Mouse (Mus musculus) hindbrain, embryonic 15.5 days (tissue): ENCODE data around the gene Pomgnt2. TPM values are rescaled to one million over a fixed set of nuclear protein-coding genes. Genes with fewer than 3 reads are reported as not detected.
A peak's percentile ranks its signal among the peaks of the same experiment; 100 is the strongest.
"Not testable (repeated sequence)": the region's sequence is repeated elsewhere in the genome, so short reads cannot be mapped to it uniquely, and the experiment has no call there.

Source experiments
- ATAC-seq: fragments of 200-750 bp; cut with Nextera tagmentation; 2 replicates; pipeline ENCODE4 v1.8.0; 2017; ENCODE audit warnings: low read depth, moderate number of reproducible peaks, moderate TSS enrichment; ENCODE audit not compliant: low FRiP score
- H3K27ac ChIP-seq: fragments of 300-500 bp; sonication (generic); replicated peaks from 2 replicates; pipeline ENCODE4 v1.5.1; 2015; ENCODE audit warnings: mild to moderate bottlenecking, inconsistent platforms
- H3K27me3 ChIP-seq: fragments of 300-500 bp; sonication (generic); 2 replicates; pipeline ENCODE4 v1.6.1; 2015; ENCODE audit warnings: control low read depth, inconsistent platforms
- H3K36me3 ChIP-seq: fragments of 300-500 bp; sonication (generic); 2 replicates; pipeline ENCODE4 v1.6.1; 2015; ENCODE audit warnings: control low read depth, inconsistent platforms
- H3K4me1 ChIP-seq: fragments of 300-500 bp; sonication (generic); replicated peaks from 2 replicates; pipeline ENCODE4 v1.6.1; 2015; ENCODE audit warnings: control low read depth, inconsistent platforms
- H3K4me2 ChIP-seq: fragments of 300-500 bp; sonication (generic); 2 replicates; pipeline ENCODE4 v1.6.1; 2015; ENCODE audit warnings: moderate library complexity, mild to moderate bottlenecking, inconsistent platforms
- H3K4me3 ChIP-seq: fragments of 300-500 bp; sonication (generic); 2 replicates; pipeline ENCODE4 v1.5.1; 2015; ENCODE audit warnings: mild to moderate bottlenecking, inconsistent platforms
- H3K9ac ChIP-seq: fragments of 300-500 bp; sonication (generic); 2 replicates; pipeline ENCODE4 v1.6.1; 2015; ENCODE audit warnings: inconsistent platforms
- H3K9me3 ChIP-seq: fragments of 300-500 bp; sonication (generic); 2 replicates; pipeline ENCODE4 v1.6.1; 2016; ENCODE audit warnings: control low read depth, inconsistent platforms
- WGBS: fragments of 180-500 bp; shearing (Covaris S2); methylation state at CpG from one replicate; pipeline ENCODE4 v1.1.7; 2015; 5-methylcytosine and 5-hydroxymethylcytosine counted together
- polyA plus RNA-seq: library from polyadenylated mRNA; unstranded; fragments of >200 nt; fragmentation: Nextera tagmentation; extraction: Ambion mirVana; gene quantifications from 2 replicates; pipeline ENCODE4 v1.2.1, GENCODE M21; 2015

Gene Pomgnt2
- polyA plus RNA-seq, 1 experiment from 2014 or later: 36.1 TPM

- Histone ChIP-seq H3K9me3 (no peaks in the 10 kb centered on the region), H3K4me3 (no peak overlapping the region), H3K36me3 (no peaks in the 10 kb centered on the region), H3K9ac (no peak overlapping the region), H3K27ac (no peak overlapping the region), H3K27me3 (no peaks in the 10 kb centered on the region), H3K4me2 (no peak overlapping the region), H3K4me1 (peaks cover 25% of the 10 kb centered on the region)
- ATAC-seq: no peak
- 63% methylated on average over 7 of the region's 7 CpGs for WGBS
Measured at GRCm38 (mm10) chr9:122025855-122026590, 29.1 kb upstream of the Pomgnt2 start.

GRCm38 (mm10) chr9:122024419-122024818, 27.5 kb upstream of the Pomgnt2 start:
- Histone ChIP-seq H3K4me3 (no peak overlapping the region), H3K36me3 (no peaks in the 10 kb centered on the region), H3K27me3 (no peaks in the 10 kb centered on the region), H3K4me2 (no peak overlapping the region), H3K9ac (no peak overlapping the region), H3K9me3 (no peaks in the 10 kb centered on the region), H3K27ac (no peak overlapping the region), H3K4me1 (peaks cover 19% of the 10 kb centered on the region)
- no peak for ATAC-seq
- WGBS: 92% methylated on average over 6 of the region's 6 CpGs

- no peak overlapping the region for H3K4me2 ChIP-seq
- no peaks in the 10 kb centered on the region for H3K9me3 ChIP-seq
- H3K27me3 ChIP-seq: no peaks in the 10 kb centered on the region
- no peak overlapping the region for H3K9ac ChIP-seq
- no peak overlapping the region for H3K27ac ChIP-seq
- WGBS: 82% methylated on average over 5 of the region's 5 CpGs
- no peak overlapping the region for H3K4me3 ChIP-seq
- peaks cover 24% of the 10 kb centered on the region for H3K4me1 ChIP-seq
- no peak for ATAC-seq
- no peaks in the 10 kb centered on the region for H3K36me3 ChIP-seq
Measured at GRCm38 (mm10) chr9:122023873-122024272, 27.0 kb upstream of the Pomgnt2 start.

- H3K4me1 ChIP-seq: peaks cover 26% of the 10 kb centered on the region
- H3K9ac ChIP-seq: no peak overlapping the region
- H3K9me3 ChIP-seq: no peaks in the 10 kb centered on the region
- no peaks in the 10 kb centered on the region for H3K36me3 ChIP-seq
- no peak overlapping the region for H3K4me2 ChIP-seq
- no peak for ATAC-seq
- WGBS: 74% methylated on average over 9 of the region's 9 CpGs
- H3K27me3 ChIP-seq: no peaks in the 10 kb centered on the region
- 0 out of 2 replicates have a peak overlapping the region, but pooled peaks have one; percentile 10 for H3K27ac ChIP-seq
- H3K4me3 ChIP-seq: no peak overlapping the region
Measured at GRCm38 (mm10) chr9:122022776-122023175, 25.9 kb upstream of the Pomgnt2 start.

- H3K27me3 ChIP-seq: no peaks in the 10 kb centered on the region
- ATAC-seq: no peak
- no peaks in the 10 kb centered on the region for H3K36me3 ChIP-seq
- H3K4me1 ChIP-seq: peaks cover 17% of the 10 kb centered on the region
- H3K4me3 ChIP-seq: no peak overlapping the region
- 97% methylated on average over 5 of the region's 5 CpGs for WGBS
- H3K9ac ChIP-seq: no peak overlapping the region
- no peak overlapping the region for H3K4me2 ChIP-seq
- no peak overlapping the region for H3K27ac ChIP-seq
- H3K9me3 ChIP-seq: no peaks in the 10 kb centered on the region
Measured at GRCm38 (mm10) chr9:122021581-122021980, 24.7 kb upstream of the Pomgnt2 start.

- H3K9ac ChIP-seq, H3K27me3 ChIP-seq, ATAC-seq, H3K4me2 ChIP-seq, H3K36me3 ChIP-seq, H3K27ac ChIP-seq, H3K4me3 ChIP-seq, H3K9me3 ChIP-seq: not testable (repeated sequence)
- WGBS: 91% methylated on average over 4 of the region's 4 CpGs
- H3K4me1 ChIP-seq: peaks cover 14% of the 10 kb centered on the region
Measured at GRCm38 (mm10) chr9:122021171-122021570, 24.3 kb upstream of the Pomgnt2 start.

- no peaks in the 10 kb centered on the region for H3K36me3 ChIP-seq
- peaks cover 9% of the 10 kb centered on the region for H3K4me1 ChIP-seq
- no peak overlapping the region for H3K4me3 ChIP-seq
- WGBS: 85% methylated on average over 4 of the region's 4 CpGs
- no peak for ATAC-seq
- no peaks in the 10 kb centered on the region for H3K27me3 ChIP-seq
- H3K9ac ChIP-seq: no peak overlapping the region
- H3K9me3 ChIP-seq: no peaks in the 10 kb centered on the region
- H3K27ac ChIP-seq: no peak overlapping the region
- H3K4me2 ChIP-seq: no peak overlapping the region
Measured at GRCm38 (mm10) chr9:122020321-122020720, 23.4 kb upstream of the Pomgnt2 start.

- ATAC-seq: peak; percentile 86
- Histone ChIP-seq H3K9ac (no peak overlapping the region), H3K36me3 (no peaks in the 10 kb centered on the region), H3K4me3 (no peak overlapping the region), H3K9me3 (no peaks in the 10 kb centered on the region), H3K4me1 (peaks cover 9% of the 10 kb centered on the region), H3K27ac (peak overlapping the region; percentile 47), H3K27me3 (no peaks in the 10 kb centered on the region), H3K4me2 (peak overlapping the region; percentile 29)
- 10% methylated on average over 8 of the region's 8 CpGs for WGBS
Measured at GRCm38 (mm10) chr9:122018782-122019395, 22.0 kb upstream of the Pomgnt2 start.

- Histone ChIP-seq H3K27me3 (no peaks in the 10 kb centered on the region), H3K9ac (no peak overlapping the region), H3K4me2 (no peak overlapping the region), H3K9me3 (no peaks in the 10 kb centered on the region), H3K27ac (no peak overlapping the region), H3K36me3 (no peaks in the 10 kb centered on the region), H3K4me3 (no peak overlapping the region), H3K4me1 (peaks cover 9% of the 10 kb centered on the region)
- ATAC-seq: no peak
- WGBS: 75% methylated on average over 5 of the region's 5 CpGs
Measured at GRCm38 (mm10) chr9:122018079-122018478, 21.2 kb upstream of the Pomgnt2 start.

- no peak overlapping the region for H3K9ac ChIP-seq
- no peak overlapping the region for H3K27ac ChIP-seq
- 12% methylated on average over 10 of the region's 10 CpGs for WGBS
- H3K27me3 ChIP-seq: no peaks in the 10 kb centered on the region
- no peaks in the 10 kb centered on the region for H3K9me3 ChIP-seq
- no peak overlapping the region for H3K4me2 ChIP-seq
- no peak overlapping the region for H3K4me3 ChIP-seq
- ATAC-seq: 0 out of 2 replicates have a peak, but pooled peaks have one; percentile 52
- H3K4me1 ChIP-seq: peaks cover 7% of the 10 kb centered on the region
- no peaks in the 10 kb centered on the region for H3K36me3 ChIP-seq
Measured at GRCm38 (mm10) chr9:122014241-122014667, 17.3 kb upstream of the Pomgnt2 start.

- H3K4me3 ChIP-seq: no peak overlapping the region
- peaks cover 8% of the 10 kb centered on the region for H3K4me1 ChIP-seq
- no peaks in the 10 kb centered on the region for H3K9me3 ChIP-seq
- H3K27ac ChIP-seq: no peak overlapping the region
- WGBS: 85% methylated on average over 4 of the region's 4 CpGs
- no peak overlapping the region for H3K9ac ChIP-seq
- H3K27me3 ChIP-seq: no peaks in the 10 kb centered on the region
- no peak for ATAC-seq
- no peak overlapping the region for H3K4me2 ChIP-seq
- no peaks in the 10 kb centered on the region for H3K36me3 ChIP-seq
Measured at GRCm38 (mm10) chr9:122013629-122014028, 16.7 kb upstream of the Pomgnt2 start.

- ATAC-seq: no peak
- H3K27ac ChIP-seq: no peak overlapping the region
- H3K4me3 ChIP-seq: no peak overlapping the region
- 88% methylated on average over 2 of the region's 2 CpGs for WGBS
- no peak overlapping the region for H3K4me2 ChIP-seq
- no peak overlapping the region for H3K9ac ChIP-seq
- H3K4me1 ChIP-seq: peaks cover 11% of the 10 kb centered on the region
- H3K36me3 ChIP-seq: no peaks in the 10 kb centered on the region
- H3K9me3 ChIP-seq: no peaks in the 10 kb centered on the region
- H3K27me3 ChIP-seq: no peaks in the 10 kb centered on the region
Measured at GRCm38 (mm10) chr9:122012816-122013215, 15.9 kb upstream of the Pomgnt2 start.
